Mouse (Mus musculus) MEL (cell line): Measurements from ENCODE around the gene Macrod1. TPM values are rescaled to one million over a fixed set of nuclear protein-coding genes. Genes with fewer than 3 reads are reported as not detected.

Source experiments
- DNase-seq: peaks from one replicate; pipeline ENCODE4 v3.0.0; 2011; ENCODE audit warnings: low read depth, low spot score
- H3K27ac ChIP-seq: 2 replicates; pipeline ENCODE4 v1.5.1; 2012; ENCODE audit warnings: low read depth, mild to moderate bottlenecking, control low read depth, low read length, moderate library complexity; ENCODE audit not compliant: control insufficient read depth
- H3K27me3 ChIP-seq, 2 experiments: fragments of 150-350 bp in 1 of 2; sonication (generic) in 1 of 2; 2 replicates each; pipeline ENCODE4 v1.6.1; 2012; ENCODE audit warnings: low read length in 2 of 2, mild to moderate bottlenecking in 2 of 2, improper control_type of control experiment in 1 of 2, moderate library complexity in 1 of 2; ENCODE audit not compliant: insufficient read depth in 2 of 2, control insufficient read depth in 1 of 2
- H3K36me3 ChIP-seq, 2 experiments: 2 replicates each; pipeline ENCODE4 v1.6.1; 2012 to 2014; ENCODE audit warnings: low read length in 2 of 2, improper control_type of control experiment in 1 of 2, inconsistent platforms in 1 of 2, mild to moderate bottlenecking in 1 of 2; ENCODE audit not compliant: insufficient read depth in 2 of 2, control insufficient read depth in 1 of 2
- H3K4me1 ChIP-seq, 2 experiments: fragments of 150-350 bp in 1 of 2; sonication (generic) in 1 of 2; 2 replicates each; pipeline ENCODE4 v1.6.1; 2012; ENCODE audit warnings: low read length in 2 of 2, improper control_type of control experiment in 1 of 2, mild to moderate bottlenecking in 1 of 2; ENCODE audit not compliant: insufficient read depth in 2 of 2, control insufficient read depth in 1 of 2
- H3K4me3 ChIP-seq, 2 experiments: fragments of 150-350 bp in 1 of 2; sonication (generic) in 1 of 2; 2 replicates each; pipeline ENCODE4 v1.5.1; 2012; ENCODE audit warnings: low read depth in 2 of 2, low read length in 2 of 2, mild to moderate bottlenecking in 2 of 2, moderate library complexity in 2 of 2, control low read depth in 1 of 2, improper control_type of control experiment in 1 of 2; ENCODE audit not compliant: control insufficient read depth in 1 of 2, insufficient read depth in 1 of 2
- H3K79me2 ChIP-seq: 2 replicates; pipeline ENCODE4 v1.6.1; 2012; ENCODE audit warnings: mild to moderate bottlenecking, low read length, moderate library complexity; ENCODE audit not compliant: control insufficient read depth, poor library complexity, insufficient read depth
- H3K9ac ChIP-seq: 2 replicates; pipeline ENCODE4 v1.6.1; 2012; ENCODE audit warnings: low read depth, mild to moderate bottlenecking, control low read depth, low read length, moderate library complexity; ENCODE audit not compliant: control insufficient read depth, poor library complexity, severe bottlenecking
- H3K9me3 ChIP-seq: fragments of 150-350 bp; sonication (generic); replicated peaks from 2 replicates; pipeline ENCODE4 v1.6.1; 2012; ENCODE audit warnings: mild to moderate bottlenecking, low read length, improper control_type of control experiment, moderate library complexity; ENCODE audit not compliant: insufficient read depth
- BHLHE40 ChIP-seq: IDR thresholded peaks from 2 replicates; pipeline ENCODE4 v1.6.1; 2012; ENCODE audit warnings: low read depth, mild to moderate bottlenecking, inconsistent platforms, low read length, improper control_type of control experiment, borderline replicate concordance
- CHD2 ChIP-seq: IDR thresholded peaks from 2 replicates; pipeline ENCODE4 v1.6.1; 2011; ENCODE audit warnings: low read length, improper control_type of control experiment
- E2F4 ChIP-seq: IDR thresholded peaks from 2 replicates; pipeline ENCODE4 v1.6.1; 2011; ENCODE audit warnings: low read depth, low read length, improper control_type of control experiment, borderline replicate concordance
- EP300 ChIP-seq, 2 experiments: IDR thresholded peaks; 2 replicates each; pipeline ENCODE4 v1.6.1; 2011; ENCODE audit warnings: improper control_type of control experiment in 2 of 2, low read length in 2 of 2, low read depth in 1 of 2, mild to moderate bottlenecking in 1 of 2
- ETS1 ChIP-seq: IDR thresholded peaks from 2 replicates; pipeline ENCODE4 v1.6.1; 2012; ENCODE audit warnings: low read depth, mild to moderate bottlenecking, inconsistent platforms, low read length, improper control_type of control experiment, moderate library complexity
- GABPA ChIP-seq: IDR thresholded peaks from 2 replicates; pipeline ENCODE4 v1.6.1; 2012; ENCODE audit warnings: low read depth, mild to moderate bottlenecking, inconsistent platforms, low read length, improper control_type of control experiment, moderate library complexity
- GATA1 ChIP-seq: IDR thresholded peaks from 2 replicates; pipeline ENCODE4 v1.6.1; 2011; ENCODE audit warnings: low read depth, low read length, improper control_type of control experiment
- MEF2A ChIP-seq: IDR thresholded peaks from 2 replicates; pipeline ENCODE4 v1.6.1; 2014; ENCODE audit warnings: low read depth, mild to moderate bottlenecking, inconsistent platforms, low read length, improper control_type of control experiment; ENCODE audit not compliant: poor library complexity, insufficient replicate concordance, severe bottlenecking; ENCODE audit errors: extremely low read depth
- MYB ChIP-seq: IDR thresholded peaks from 2 replicates; pipeline ENCODE4 v1.6.1; 2011; ENCODE audit warnings: mild to moderate bottlenecking, low read depth, low read length, improper control_type of control experiment
- MYC ChIP-seq: IDR thresholded peaks from 2 replicates; pipeline ENCODE4 v1.6.1; 2011; ENCODE audit warnings: low read depth, mild to moderate bottlenecking, low read length, improper control_type of control experiment, moderate library complexity
- NELFE ChIP-seq: IDR thresholded peaks from 2 replicates; pipeline ENCODE4 v1.6.1; 2011; ENCODE audit warnings: low read depth, low read length, improper control_type of control experiment
- NRF1 ChIP-seq: IDR thresholded peaks from 2 replicates; pipeline ENCODE4 v1.6.1; 2014; ENCODE audit warnings: low read depth, mild to moderate bottlenecking, inconsistent platforms, low read length, improper control_type of control experiment, moderate library complexity; ENCODE audit not compliant: poor library complexity, insufficient read depth, severe bottlenecking
- POLR2A ChIP-seq, 2 experiments: IDR thresholded peaks; 2 replicates each; pipeline ENCODE4 v1.6.1; 2011 to 2012; ENCODE audit warnings: low read length in 2 of 2, mild to moderate bottlenecking in 2 of 2, control low read depth in 1 of 2, improper control_type of control experiment in 1 of 2, low read depth in 1 of 2, moderate library complexity in 1 of 2; ENCODE audit not compliant: control insufficient read depth in 1 of 2, insufficient read depth in 1 of 2, poor library complexity in 1 of 2
- POLR2AphosphoS5 ChIP-seq: IDR thresholded peaks from 2 replicates; pipeline ENCODE4 v1.6.1; 2012; ENCODE audit warnings: low read depth, borderline replicate concordance, mild to moderate bottlenecking, inconsistent platforms, low read length, moderate library complexity, mixed read lengths
- RAD21 ChIP-seq: IDR thresholded peaks from 2 replicates; pipeline ENCODE4 v1.6.1; 2011; ENCODE audit warnings: mild to moderate bottlenecking, low read depth, low read length, improper control_type of control experiment
- SMC3 ChIP-seq: IDR thresholded peaks from 2 replicates; pipeline ENCODE4 v1.6.1; 2011; ENCODE audit warnings: low read depth, low read length, improper control_type of control experiment
- TAL1 ChIP-seq: IDR thresholded peaks from 2 replicates; pipeline ENCODE4 v1.6.1; 2012; ENCODE audit warnings: mild to moderate bottlenecking, inconsistent platforms, low read length, moderate library complexity, mixed read lengths
- TBP ChIP-seq: IDR thresholded peaks from 2 replicates; pipeline ENCODE4 v1.8.0; 2011; ENCODE audit warnings: low read depth, low read length, improper control_type of control experiment
- TCF12 ChIP-seq: IDR thresholded peaks from 2 replicates; pipeline ENCODE4 v1.6.1; 2014; ENCODE audit warnings: low read depth, mild to moderate bottlenecking, inconsistent platforms, low read length, improper control_type of control experiment, moderate library complexity
- UBTF ChIP-seq: IDR thresholded peaks from 2 replicates; pipeline ENCODE4 v1.6.1; 2012; ENCODE audit warnings: low read depth, mild to moderate bottlenecking, inconsistent platforms, low read length, improper control_type of control experiment, moderate library complexity, borderline replicate concordance; ENCODE audit not compliant: insufficient read depth
- USF2 ChIP-seq, 2 experiments: IDR thresholded peaks; 2 replicates each; pipeline ENCODE4 v1.6.1; 2011 to 2012; ENCODE audit warnings: improper control_type of control experiment in 2 of 2, low read length in 2 of 2, borderline replicate concordance in 1 of 2, inconsistent platforms in 1 of 2, low read depth in 1 of 2, mild to moderate bottlenecking in 1 of 2; ENCODE audit not compliant: insufficient read depth in 1 of 2
- ZC3H11A ChIP-seq: IDR thresholded peaks from 2 replicates; pipeline ENCODE4 v1.6.1; 2012; ENCODE audit warnings: low read depth, mild to moderate bottlenecking, inconsistent platforms, low read length, improper control_type of control experiment
- ZKSCAN1 ChIP-seq: IDR thresholded peaks from 2 replicates; pipeline ENCODE4 v1.6.1; 2012; ENCODE audit warnings: low read depth, mild to moderate bottlenecking, inconsistent platforms, low read length, improper control_type of control experiment, moderate library complexity
- polyA plus RNA-seq, 2 experiments: library from polyadenylated mRNA; stranded (reverse) in 1 of 2; unstranded in 1 of 2; fragments of >175 nt in 1 of 2; fragments of >200 nt in 1 of 2; gene quantifications; 2 replicates each; pipeline versions ENCODE4 v1.2.1 to v1.2.4; 2012; ENCODE audit warnings: low replicate concordance in 2 of 2, low read depth in 1 of 2; ENCODE audit not compliant: insufficient read length in 2 of 2, insufficient read depth in 1 of 2, missing spikeins in 1 of 2
- total RNA-seq: library from RNA; depleted of rRNA; stranded (reverse); fragments of 300-350 nt; gene quantifications from 2 replicates; pipeline ENCODE4 v1.2.3, GENCODE M21; 2012

Gene Macrod1
- total and polyA plus RNA-seq, 3 experiments = 4.5 to 15.7 TPM; not detected in 1

- TF ChIP-seq NRF1 (no peak), CHD2 (no peak), TAL1 (no peak)
- TF ChIP-seq, all 39 proteins: peak for 11
These were observed 1.2 kb downstream of the Macrod1 start (continued) for GRCm38 (mm10) chr19:7057722-7058207.

- H3K4me1 ChIP-seq = peaks cover 0 to 13% of the 10 kb centered on the region in 2 experiments; a peak in 1 of 4 replicates
- no peaks in the 10 kb centered on the region for H3K27me3 ChIP-seq
- TF ChIP-seq BHLHE40 (no peak), UBTF (no peak), TCF12 (no peak), SMC3 (no peak), NELFE (no peak)
- no peak overlapping the region for H3K4me3 ChIP-seq
- peaks cover 0 to 6% of the 10 kb centered on the region in 2 experiments; a peak in 2 of 4 replicates for H3K36me3 ChIP-seq
- no peak overlapping the region for H3K27ac ChIP-seq
- no peaks in the 10 kb centered on the region; the same call in 1 of the 2 replicates for H3K79me2 ChIP-seq
- H3K9ac ChIP-seq = no peak overlapping the region
- no peaks in the 10 kb centered on the region for H3K9me3 ChIP-seq
- no peak for DNase-seq
These were observed 1.9 kb downstream of the Macrod1 start for GRCm38 (mm10) chr19:7058541-7058940.

DNA sequence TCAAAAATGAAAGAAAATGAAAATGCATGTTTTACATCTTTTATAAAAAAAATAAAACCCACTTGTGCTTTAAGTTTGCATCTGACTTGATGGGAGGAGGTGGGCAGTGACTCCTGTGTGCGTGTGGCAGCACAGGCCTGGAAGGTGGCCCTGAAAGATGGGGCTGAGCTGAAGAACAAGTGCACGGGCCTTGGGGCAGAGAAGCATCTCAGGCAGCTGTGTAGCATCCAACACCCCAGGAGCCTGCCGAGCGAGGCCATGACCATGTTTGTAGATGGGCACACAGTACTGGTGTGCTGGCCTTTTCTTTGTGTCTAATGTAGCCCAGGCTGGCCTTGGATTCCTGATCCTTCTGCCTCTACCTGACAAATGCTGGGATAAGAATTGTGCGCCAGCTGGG lies 5.5 kb downstream of the Macrod1 start:
- no peak overlapping the region for H3K27ac ChIP-seq
- H3K79me2 ChIP-seq = no peaks in the 10 kb centered on the region
- peaks cover 4 to 23% of the 10 kb centered on the region in 2 experiments; a peak in 3 of 4 replicates for H3K4me1 ChIP-seq
- no peak overlapping the region for H3K4me3 ChIP-seq
- TF ChIP-seq RAD21 = no peak
- TF ChIP-seq BHLHE40 = no peak
- no peak for TF ChIP-seq MYB
- H3K9ac ChIP-seq = no peak overlapping the region
- H3K27me3 ChIP-seq = no peaks in the 10 kb centered on the region
- no peaks in the 10 kb centered on the region for H3K9me3 ChIP-seq
- no peak for DNase-seq
- peaks cover 0 to 4% of the 10 kb centered on the region in 2 experiments; a peak in 1 of 4 replicates for H3K36me3 ChIP-seq

- no peaks in the 10 kb centered on the region for H3K79me2 ChIP-seq
- DNase-seq = no peak
- H3K27me3 ChIP-seq = no peaks in the 10 kb centered on the region
- H3K9me3 ChIP-seq = no peaks in the 10 kb centered on the region
- H3K27ac ChIP-seq = no peak overlapping the region
- no peak overlapping the region for H3K4me3 ChIP-seq
- H3K9ac ChIP-seq = no peak overlapping the region
- H3K4me1 ChIP-seq = peaks cover 4 to 25% of the 10 kb centered on the region in 2 experiments; a peak in 3 of 4 replicates
- peaks cover 0 to 5% of the 10 kb centered on the region in 2 experiments; a peak in 1 of 4 replicates for H3K36me3 ChIP-seq
- TF ChIP-seq ETS1 = no peak
- no peak for TF ChIP-seq USF2 (IDR thresholded peaks at IDR 0.05; ENCODE audit: borderline replicate concordance in 1 of 2, insufficient read depth in 1 of 2, low read depth in 1 of 2, low read length in 2 of 2)
- no peak for TF ChIP-seq POLR2AphosphoS5
- TF ChIP-seq ZKSCAN1 = no peak
- no peak for TF ChIP-seq GATA1
- no peak for TF ChIP-seq MYB
- TF ChIP-seq TBP = no peak
- no peak for TF ChIP-seq EP300 (IDR thresholded peaks at IDR 0.05; ENCODE audit: low read depth in 1 of 2, low read length in 2 of 2)
- no peak for TF ChIP-seq NELFE
- TF ChIP-seq ZC3H11A = no peak
- TF ChIP-seq MEF2A = no peak
- TF ChIP-seq MYC = no peak
- TF ChIP-seq UBTF = no peak
- TF ChIP-seq E2F4 = no peak
- no peak for TF ChIP-seq GABPA
- no peak for TF ChIP-seq POLR2A (IDR thresholded peaks at IDR 0.05; ENCODE audit: control insufficient read depth in 1 of 2, insufficient read depth in 1 of 2, low read depth in 1 of 2, low read length in 2 of 2, poor library complexity in 1 of 2)
These were observed 6.3 kb downstream of the Macrod1 start for GRCm38 (mm10) chr19:7062916-7063315.
